In the genomic region with DNA sequence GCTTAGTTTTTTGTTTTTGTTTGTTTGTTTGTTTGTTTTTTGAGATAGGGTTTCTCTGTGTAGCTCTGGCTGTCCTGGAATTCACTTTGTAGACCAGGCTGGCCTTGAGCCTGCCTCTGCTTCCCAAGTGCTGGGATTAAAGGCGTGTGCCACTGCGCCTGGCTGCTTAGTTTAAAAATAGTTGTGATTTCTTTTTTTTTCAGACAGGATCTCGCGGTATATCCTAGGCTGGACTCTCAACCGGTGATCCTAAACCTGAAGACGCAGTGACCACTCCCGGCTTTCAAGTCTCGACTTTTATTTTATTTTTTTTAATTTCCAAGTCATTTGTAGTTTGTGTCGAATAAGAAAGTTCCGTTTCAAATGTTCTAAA, we compare ENCODE assay signal across 8 mouse cellular contexts. TPM values are rescaled to one million over a fixed set of nuclear protein-coding genes. Genes with fewer than 3 reads are reported as not detected.
A peak's percentile ranks its signal among the peaks of the same experiment; 100 is the strongest.
DNase-seq lines count a peak whose midpoint lies in the region; ATAC-seq and TF ChIP-seq lines count a peak whose summit lies in the region.

No protein-coding gene starts in this region.

- no peaks in the 10 kb centered on the region for H3K9me3 ChIP-seq in heart, embryonic 12.5 days (replicated peaks)
- no peaks in the 10 kb centered on the region for H3K9me3 ChIP-seq in forebrain, embryonic 15.5 days
- no peaks in the 10 kb centered on the region for H3K9me3 ChIP-seq in limb, embryonic 14.5 days (ENCODE audit: control insufficient read depth, low read length)
- H3K9me3 ChIP-seq in neural tube, embryonic 15.5 days (replicated peaks) = no peaks in the 10 kb centered on the region

- ATAC-seq in heart, embryonic 12.5 days (ENCODE audit: insufficient number of reproducible peaks, low FRiP score) = peak; percentile 67
- peak; percentile 48 for ATAC-seq in forebrain, embryonic 15.5 days (replicated peaks)
- ATAC-seq in limb, embryonic 14.5 days (ENCODE audit: low FRiP score, low read depth) = peak; percentile 75
- peak; percentile 54; the same call in 1 of the 2 replicates for ATAC-seq in neural tube, embryonic 15.5 days (ENCODE audit: low FRiP score)

- no peak overlapping the region for H3K9ac ChIP-seq in heart, embryonic 12.5 days
- H3K9ac ChIP-seq in forebrain, embryonic 15.5 days (replicated peaks) = no peak overlapping the region
- no peak overlapping the region for H3K9ac ChIP-seq in limb, embryonic 14.5 days (ENCODE audit: low read depth, low read length, severe bottlenecking)
- no peak overlapping the region for H3K9ac ChIP-seq in neural tube, embryonic 15.5 days (replicated peaks)

- peak overlapping the region; percentile 55 for H3K4me3 ChIP-seq in heart, embryonic 12.5 days
- H3K4me3 ChIP-seq in forebrain, embryonic 15.5 days = peak overlapping the region; percentile 58
- H3K4me3 ChIP-seq in limb, embryonic 14.5 days (replicated peaks; ENCODE audit: low read length) = peak overlapping the region; percentile 46
- peak overlapping the region; percentile 57 for H3K4me3 ChIP-seq in neural tube, embryonic 15.5 days (replicated peaks)

- H3K27me3 ChIP-seq in heart, embryonic 12.5 days (replicated peaks) = no peaks in the 10 kb centered on the region
- no peaks in the 10 kb centered on the region for H3K27me3 ChIP-seq in forebrain, embryonic 15.5 days
- no peaks in the 10 kb centered on the region for H3K27me3 ChIP-seq in limb, embryonic 14.5 days (ENCODE audit: control insufficient read depth, insufficient read depth, low read length)
- no peaks in the 10 kb centered on the region for H3K27me3 ChIP-seq in neural tube, embryonic 15.5 days (replicated peaks)

- 15% methylated on average over 10 of the region's 10 CpGs for WGBS in heart, embryonic 12.5 days
- 21% methylated on average over 10 of the region's 10 CpGs for WGBS in forebrain, embryonic 15.5 days
- WGBS in limb, embryonic 14.5 days = 18% methylated on average over 10 of the region's 10 CpGs
- WGBS in neural tube, embryonic 15.5 days = 18% methylated on average over 10 of the region's 10 CpGs

- no peak for DNase-seq in heart, adult 9 months (ENCODE audit: low spot score in 2 of 2)
- peak; percentile 49 for DNase-seq in MN1 (ENCODE audit: low spot score)
- DNase-seq in limb, embryonic 14.5 days (ENCODE audit: low spot score) = no peak
- DNase-seq in embryo, embryonic 11 days = no peak
- no peak for DNase-seq in cerebellum, adult 9-10 months

- no peak for TF ChIP-seq POLR2A in limb, embryonic 14.5 days (IDR thresholded peaks at IDR 0.05; ENCODE audit: borderline replicate concordance, extremely low read depth, insufficient read depth, insufficient read length)

- peak overlapping the region; percentile 47; the same call in 1 of the 2 replicates for H3K27ac ChIP-seq in heart, embryonic 12.5 days (ENCODE audit: poor library complexity, severe bottlenecking)
- no peak overlapping the region for H3K27ac ChIP-seq in forebrain, embryonic 15.5 days (replicated peaks)
- H3K27ac ChIP-seq in limb, embryonic 14.5 days (replicated peaks; ENCODE audit: low read depth, low read length) = no peak overlapping the region
- no peak overlapping the region for H3K27ac ChIP-seq in neural tube, embryonic 15.5 days (replicated peaks)

- H3K4me2 ChIP-seq in heart, embryonic 12.5 days = peak overlapping the region; percentile 7; the same call in 1 of the 2 replicates
- H3K4me2 ChIP-seq in forebrain, embryonic 15.5 days (replicated peaks) = peak overlapping the region; percentile 45
- H3K4me2 ChIP-seq in limb, embryonic 14.5 days (replicated peaks; ENCODE audit: low read depth, low read length, severe bottlenecking) = peak overlapping the region; percentile 40; the same call in 1 of the 2 replicates
- peak overlapping the region; percentile 54 for H3K4me2 ChIP-seq in neural tube, embryonic 15.5 days

- no peaks in the 10 kb centered on the region for H3K4me1 ChIP-seq in heart, embryonic 12.5 days (replicated peaks)
- H3K4me1 ChIP-seq in forebrain, embryonic 15.5 days = no peaks in the 10 kb centered on the region
- no peaks in the 10 kb centered on the region for H3K4me1 ChIP-seq in limb, embryonic 14.5 days (ENCODE audit: control insufficient read depth, insufficient read depth, low read length)
- no peaks in the 10 kb centered on the region for H3K4me1 ChIP-seq in neural tube, embryonic 15.5 days

- H3K36me3 ChIP-seq in heart, embryonic 12.5 days = no peaks in the 10 kb centered on the region
- no peaks in the 10 kb centered on the region for H3K36me3 ChIP-seq in forebrain, embryonic 15.5 days
- no peaks in the 10 kb centered on the region for H3K36me3 ChIP-seq in limb, embryonic 14.5 days (ENCODE audit: control insufficient read depth, insufficient read depth, low read length)
- H3K36me3 ChIP-seq in neural tube, embryonic 15.5 days = no peaks in the 10 kb centered on the region

RNA-seq across cellular contexts. Expression of a gene that starts 16.9 kb away (rescaled TPM):
- polyA plus RNA-seq in heart, embryonic 12.5 days (2016; fragmentation: Nextera tagmentation; extraction: Ambion mirVana) = 149 and 153 TPM in 2 replicates
- 47.1 and 48.1 TPM in 2 replicates for polyA plus RNA-seq in forebrain, embryonic 15.5 days (2015; fragmentation: Nextera tagmentation; extraction: Ambion mirVana)
- polyA plus RNA-seq in limb, embryonic 14.5 days (2012; rRNA removed) = 108 and 114 TPM in 2 replicates
- 169 and 172 TPM in 2 replicates for polyA plus RNA-seq in limb, embryonic 14.5 days (2014; fragmentation: Nextera tagmentation; extraction: Ambion mirVana)
- polyA plus RNA-seq in neural tube, embryonic 15.5 days (2015; fragmentation: Nextera tagmentation; extraction: Ambion mirVana) = 58.6 and 101 TPM in 2 replicates
